Mouse (Mus musculus) heart, postnatal 0 days (tissue): Measurements from ENCODE around the gene Kndc1. TPM values are rescaled to one million over a fixed set of nuclear protein-coding genes. Genes with fewer than 3 reads are reported as not detected.

Experiments used
- ATAC-seq: fragments of 200-750 bp; cut with Nextera tagmentation; 2 replicates; pipeline ENCODE4 v1.8.0; 2017; ENCODE audit warnings: low read depth, moderate number of reproducible peaks, moderate library complexity; ENCODE audit not compliant: insufficient read depth
- DNase-seq: peaks from one replicate; pipeline ENCODE4 v3.0.0-alpha.2; 2016; ENCODE audit warnings: low spot score
- H3K27ac ChIP-seq: fragments of 300-500 bp; sonication (generic); 2 replicates; pipeline ENCODE4 v1.5.1; 2014; ENCODE audit warnings: low read depth, mild to moderate bottlenecking
- H3K27me3 ChIP-seq: fragments of 300-500 bp; sonication (generic); 2 replicates; pipeline ENCODE4 v1.6.1; 2014; ENCODE audit warnings: low read length, mixed read lengths; ENCODE audit not compliant: control insufficient read depth, insufficient read depth
- H3K36me3 ChIP-seq: fragments of 300-500 bp; sonication (generic); replicated peaks from 2 replicates; pipeline ENCODE4 v1.6.1; 2014; ENCODE audit warnings: low read length, mixed read lengths; ENCODE audit not compliant: control insufficient read depth, insufficient read depth
- H3K4me1 ChIP-seq: fragments of 300-500 bp; sonication (generic); 2 replicates; pipeline ENCODE4 v1.6.1; 2014; ENCODE audit warnings: antibody characterized with exemption; ENCODE audit not compliant: control insufficient read depth, insufficient read depth
- H3K4me2 ChIP-seq: fragments of 300-500 bp; sonication (generic); 2 replicates; pipeline ENCODE4 v1.6.1; 2014; ENCODE audit warnings: low read depth, mild to moderate bottlenecking, low read length, moderate library complexity
- H3K4me3 ChIP-seq: fragments of 300-500 bp; sonication (generic); 2 replicates; pipeline ENCODE4 v1.5.1; 2014; ENCODE audit warnings: low read depth, low read length
- H3K9ac ChIP-seq: fragments of 300-500 bp; sonication (generic); replicated peaks from 2 replicates; pipeline ENCODE4 v1.6.1; 2014; ENCODE audit warnings: low read depth, low read length, mixed read lengths
- H3K9me3 ChIP-seq: fragments of 300-500 bp; sonication (generic); replicated peaks from 2 replicates; pipeline ENCODE4 v1.6.1; 2016; ENCODE audit warnings: low read length; ENCODE audit not compliant: control insufficient read depth
- CTCF ChIP-seq: IDR thresholded peaks from 2 replicates; pipeline ENCODE4 v1.5.1; 2016; ENCODE audit warnings: antibody characterized with exemption, control low read depth, low read depth
- EP300 ChIP-seq: IDR thresholded peaks from 2 replicates; pipeline ENCODE4 v1.6.1; 2016; ENCODE audit warnings: antibody characterized with exemption, low read depth
- WGBS: fragments of 180-500 bp; shearing (Covaris S2); extraction: QIAGEN DNeasy Blood & Tissue Kit; methylation state at CpG from one replicate; pipeline ENCODE4 v1.1.7; 2014; 5-methylcytosine and 5-hydroxymethylcytosine counted together
- polyA plus RNA-seq: library from polyadenylated mRNA; unstranded; fragments of >200 nt; fragmentation: Nextera tagmentation; extraction: Ambion mirVana; gene quantifications from 2 replicates; pipeline ENCODE4 v1.2.1, GENCODE M21; 2015
- total RNA-seq: library from RNA; depleted of rRNA; stranded (reverse); fragments of >200 nt; gene quantifications from 2 replicates; pipeline ENCODE4 v1.2.3, GENCODE M21; 2014; ENCODE audit warnings: low replicate concordance

The Kndc1 gene
- total and polyA plus RNA-seq, 2 experiments from 2014 or later, result not detected

GRCm38 (mm10) chr7:139951079-139951478 lies 56.6 kb downstream of the Kndc1 start:
- DNase-seq (no peak), ATAC-seq (no peak)
- H3K27ac ChIP-seq, result peak overlapping the region; percentile 44; the same call in 1 of the 2 replicates
- WGBS, result 7% methylated on average over 16 of the region's 16 CpGs
- peak overlapping the region; percentile 55 for H3K9ac ChIP-seq
- H3K4me1 ChIP-seq, result peaks cover 3% of the 10 kb centered on the region; the same call in 1 of the 2 replicates
- H3K9me3 ChIP-seq, result no peaks in the 10 kb centered on the region
- TF ChIP-seq CTCF, result no peak
- TF ChIP-seq EP300, result no peak
- H3K4me3 ChIP-seq, result peak overlapping the region; percentile 69
- H3K36me3 ChIP-seq, result no peaks in the 10 kb centered on the region
- peaks cover 16% of the 10 kb centered on the region for H3K27me3 ChIP-seq
- peak overlapping the region; percentile 67 for H3K4me2 ChIP-seq

DNA sequence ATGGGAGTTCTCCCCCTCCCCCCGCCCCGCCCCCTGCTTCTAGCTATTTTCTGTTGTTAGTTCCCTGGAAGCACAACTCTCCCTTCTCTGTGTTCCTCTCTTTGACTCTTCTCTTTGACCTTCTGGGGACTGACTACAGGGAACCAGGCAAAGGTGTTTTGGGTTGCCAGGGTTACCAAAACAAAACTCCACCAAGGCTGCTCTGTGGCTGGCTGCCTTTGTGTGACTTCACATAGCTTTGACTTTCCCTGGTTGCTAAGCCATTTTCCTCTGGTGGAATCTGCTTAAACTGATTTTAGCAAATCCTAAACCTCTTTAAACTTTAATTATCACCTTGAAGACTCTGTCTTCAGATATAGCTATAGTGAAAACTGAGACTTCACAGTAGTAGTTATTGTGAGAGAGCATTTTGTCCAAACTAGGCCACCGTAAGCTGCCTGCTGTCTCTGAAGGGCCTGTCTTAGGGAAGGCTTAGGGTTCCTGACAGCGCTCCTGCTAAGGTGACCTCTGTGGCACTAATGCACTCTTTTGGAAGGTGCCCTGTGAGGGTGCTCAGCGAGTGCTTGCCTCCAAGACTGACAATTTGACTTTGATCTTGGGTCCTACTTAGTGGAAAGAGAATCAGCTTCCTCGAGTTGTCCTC lies 57.6 kb downstream of the Kndc1 start:
- H3K27me3 ChIP-seq, result peaks cover 13% of the 10 kb centered on the region
- no peaks in the 10 kb centered on the region for H3K36me3 ChIP-seq
- H3K4me3 ChIP-seq, result no peak overlapping the region
- H3K9ac ChIP-seq, result no peak overlapping the region
- DNase-seq (peak; percentile 24), ATAC-seq (no peak)
- peaks cover 3% of the 10 kb centered on the region; the same call in 1 of the 2 replicates for H3K4me1 ChIP-seq
- 69% methylated on average over 6 of the region's 6 CpGs for WGBS
- no peaks in the 10 kb centered on the region for H3K9me3 ChIP-seq
- no peak for TF ChIP-seq EP300
- no peak for TF ChIP-seq CTCF
- H3K4me2 ChIP-seq, result no peak overlapping the region
- H3K27ac ChIP-seq, result no peak overlapping the region

DNA sequence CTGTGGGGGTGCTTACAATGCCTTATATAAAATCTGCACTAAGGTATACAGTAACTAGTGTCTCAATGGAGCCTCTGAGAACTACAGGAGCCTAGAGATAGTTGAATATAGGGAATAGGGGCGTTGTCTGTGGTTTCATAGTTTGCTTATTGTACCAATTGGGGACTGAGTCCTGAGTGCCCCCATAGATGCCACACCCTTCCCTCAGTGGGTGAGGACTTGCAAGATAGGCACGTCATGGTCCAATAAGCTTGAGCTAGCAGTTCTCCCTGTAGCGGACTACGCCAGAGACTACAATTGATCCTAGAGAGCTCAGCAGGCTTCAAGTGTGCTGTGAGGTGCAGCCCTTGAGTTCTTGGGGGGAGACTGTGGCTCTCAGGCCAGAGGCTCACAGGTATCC lies 61.0 kb downstream of the Kndc1 start:
- 90% methylated on average over 4 of the region's 4 CpGs for WGBS
- ATAC-seq (no peak), DNase-seq (no peak)
- no peaks in the 10 kb centered on the region for H3K9me3 ChIP-seq
- H3K4me1 ChIP-seq, result peaks cover 9% of the 10 kb centered on the region; the same call in 1 of the 2 replicates
- no peak overlapping the region for H3K4me2 ChIP-seq
- H3K36me3 ChIP-seq, result no peaks in the 10 kb centered on the region
- TF ChIP-seq EP300, result no peak
- no peak for TF ChIP-seq CTCF
- H3K4me3 ChIP-seq, result no peak overlapping the region
- H3K27ac ChIP-seq, result no peak overlapping the region
- no peak overlapping the region for H3K9ac ChIP-seq
- H3K27me3 ChIP-seq, result peaks cover 11% of the 10 kb centered on the region

GRCm38 (mm10) chr7:139956658-139957057 lies 62.2 kb downstream of the Kndc1 start:
- ATAC-seq (no peak), DNase-seq (no peak)
- Histone ChIP-seq H3K4me2 (no peak overlapping the region), H3K27me3 (peaks cover 15% of the 10 kb centered on the region), H3K36me3 (no peaks in the 10 kb centered on the region), H3K27ac (no peak overlapping the region), H3K4me1 (peaks cover 6% of the 10 kb centered on the region; the same call in 1 of the 2 replicates), H3K4me3 (no peak overlapping the region), H3K9ac (no peak overlapping the region), H3K9me3 (no peaks in the 10 kb centered on the region)
- TF ChIP-seq CTCF (no peak), EP300 (no peak)
- WGBS, result 76% methylated on average over 3 of the region's 3 CpGs

- H3K27ac ChIP-seq, result no peak overlapping the region
Observed at GRCm38 (mm10) chr7:139957437-139957836, 62.9 kb downstream of the Kndc1 start.

GRCm38 (mm10) chr7:139957958-139958357 lies 63.5 kb downstream of the Kndc1 start:
- Histone ChIP-seq H3K4me3 (no peak overlapping the region), H3K9me3 (no peaks in the 10 kb centered on the region), H3K9ac (no peak overlapping the region), H3K27me3 (peaks cover 15% of the 10 kb centered on the region), H3K4me1 (peaks cover 6% of the 10 kb centered on the region; the same call in 1 of the 2 replicates), H3K27ac (no peak overlapping the region), H3K36me3 (no peaks in the 10 kb centered on the region), H3K4me2 (no peak overlapping the region)
- 0 out of 2 replicates have a peak, but pooled peaks have one; percentile 19 for ATAC-seq
- no peak for DNase-seq
- whole genome bisulfite sequencing, result 18% methylated on average over 11 of the region's 11 CpGs
- TF ChIP-seq EP300, result no peak
- no peak for TF ChIP-seq CTCF

More at GRCm38 (mm10) chr7:139957437-139957836, 62.9 kb downstream of the Kndc1 start:
- no peak for DNase-seq
- Histone ChIP-seq H3K9ac (no peak overlapping the region; the same call in 1 of the 2 replicates), H3K9me3 (no peaks in the 10 kb centered on the region), H3K36me3 (no peaks in the 10 kb centered on the region), H3K27me3 (peaks cover 15% of the 10 kb centered on the region), H3K4me1 (peaks cover 6% of the 10 kb centered on the region; the same call in 1 of the 2 replicates), H3K4me3 (no peak overlapping the region), H3K4me2 (no peak overlapping the region)
- 44% methylated on average over 11 of the region's 11 CpGs for WGBS
- TF ChIP-seq CTCF, result no peak
- no peak for TF ChIP-seq EP300
- no peak for ATAC-seq
